Mouse (Mus musculus) kidney, adult 9 months (tissue): ENCODE data around the gene Por.
A peak's percentile ranks its signal among the peaks of the same experiment; 100 is the strongest.

Experiments
- DNase-seq: peaks from one replicate; pipeline ENCODE4 v3.0.0; 2022

Gene Por

GRCm38 (mm10) chr5:135703431-135703830, 33.6 kb downstream of the Por start:
- no peak for DNase-seq

DNA sequence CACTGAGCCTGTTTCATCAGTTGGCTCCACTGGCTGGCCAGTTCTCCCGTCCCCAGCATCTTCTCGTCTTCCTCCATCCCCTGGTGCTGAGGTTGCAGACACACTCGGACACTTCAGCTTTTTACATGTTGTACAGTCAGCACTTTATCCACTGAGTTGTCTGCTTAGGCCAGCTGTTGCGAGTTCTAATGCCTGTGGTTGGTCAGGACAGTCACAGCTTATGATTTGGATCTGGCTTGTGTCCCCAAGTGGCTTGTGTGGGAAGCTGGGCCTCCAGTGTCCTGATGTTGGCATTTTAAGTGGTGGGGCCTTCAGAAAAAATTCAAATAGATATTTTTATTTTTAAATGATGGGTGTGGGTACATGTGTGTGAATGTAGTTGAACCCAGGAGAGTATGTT, 35.5 kb downstream of the Por start:
- no peak for DNase-seq

GRCm38 (mm10) chr5:135707039-135707438, 37.2 kb downstream of the Por start:
- DNase-seq, result peak; percentile 51

DNA sequence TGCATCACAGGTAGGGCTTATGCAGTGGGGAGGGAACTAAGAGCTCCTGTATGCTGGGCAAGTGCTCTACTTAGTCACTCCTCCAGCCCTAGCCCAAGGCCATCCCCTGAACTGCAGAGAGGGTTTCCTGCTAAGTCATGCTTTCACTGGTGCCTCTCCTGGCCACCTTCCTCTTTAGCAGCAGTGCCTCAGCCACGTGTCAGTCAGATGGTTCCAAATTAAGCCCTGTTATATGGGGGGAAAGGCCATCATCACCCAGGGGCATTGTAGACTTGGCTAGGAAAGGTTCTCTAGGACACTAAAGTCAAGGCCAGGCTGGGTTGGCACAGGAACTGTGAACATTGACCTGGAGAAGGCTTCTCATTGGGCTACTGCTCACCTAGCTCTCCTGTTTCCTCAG, 38.0 kb downstream of the Por start:
- DNase-seq, result peak; percentile 97

GRCm38 (mm10) chr5:135709716-135710115, 39.9 kb downstream of the Por start:
- no peak for DNase-seq

GRCm38 (mm10) chr5:135710599-135711214, 40.9 kb downstream of the Por start:
- peak; percentile 41 for DNase-seq

DNA sequence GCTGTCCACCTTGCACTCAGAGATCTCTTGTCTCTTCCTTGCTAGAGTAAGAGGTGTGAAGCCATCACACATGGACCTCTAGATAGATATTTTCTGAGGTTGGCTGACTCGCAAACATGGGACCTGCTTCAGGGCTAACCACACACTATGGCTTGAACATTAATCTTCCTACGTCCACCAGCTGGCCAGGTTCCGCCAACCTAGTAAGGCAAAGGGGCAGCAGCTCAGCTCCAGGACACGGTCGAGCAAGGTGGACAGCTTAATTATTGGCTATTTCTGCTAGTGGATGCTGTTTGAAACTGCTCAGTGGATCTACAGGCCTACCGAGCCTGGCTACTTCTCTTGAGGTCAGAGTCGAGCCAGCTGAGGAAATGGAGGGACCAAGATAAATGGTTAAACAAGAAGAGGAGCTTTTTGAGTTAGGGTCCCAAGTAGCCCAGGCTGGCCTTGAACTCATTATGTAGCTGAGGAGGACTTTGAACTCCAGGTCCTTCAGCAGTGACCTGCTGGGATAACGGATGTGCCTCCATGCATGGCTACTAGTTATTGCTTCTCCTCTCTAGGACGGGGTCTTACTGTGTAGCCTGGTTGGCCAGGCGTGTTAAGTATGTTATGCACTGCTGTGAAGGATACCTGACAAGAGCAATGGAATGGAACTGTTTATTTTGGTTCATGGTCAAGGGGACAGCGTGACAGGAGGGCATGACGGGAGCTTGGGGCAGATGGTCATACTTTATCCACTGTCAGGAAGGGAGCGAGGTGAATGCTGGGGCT, 41.9 kb downstream of the Por start:
- DNase-seq, result peak; percentile 91

GRCm38 (mm10) chr5:135712803-135713202, 43.0 kb downstream of the Por start:
- no peak for DNase-seq

- peak; percentile 82 for DNase-seq
Measured at GRCm38 (mm10) chr5:135713441-135714218, 43.8 kb downstream of the Por start.

DNA sequence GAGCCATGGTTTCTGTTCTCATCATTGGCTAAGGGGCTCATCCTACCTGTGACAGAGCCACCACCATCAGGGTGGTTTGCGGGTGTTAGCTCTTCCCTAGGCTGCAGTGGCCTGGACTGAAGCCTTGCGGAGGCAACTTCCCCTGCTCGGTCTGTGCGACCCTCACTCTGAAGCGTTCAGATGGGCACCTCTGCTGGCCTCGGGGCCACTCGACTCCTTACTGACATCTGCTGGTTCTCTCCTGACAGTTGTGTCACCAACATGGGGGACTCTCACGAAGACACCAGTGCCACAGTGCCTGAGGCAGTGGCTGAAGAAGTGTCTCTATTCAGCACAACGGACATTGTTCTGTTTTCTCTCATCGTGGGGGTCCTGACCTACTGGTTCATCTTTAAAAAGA, 45.8 kb downstream of the Por start:
- DNase-seq, result no peak

DNA sequence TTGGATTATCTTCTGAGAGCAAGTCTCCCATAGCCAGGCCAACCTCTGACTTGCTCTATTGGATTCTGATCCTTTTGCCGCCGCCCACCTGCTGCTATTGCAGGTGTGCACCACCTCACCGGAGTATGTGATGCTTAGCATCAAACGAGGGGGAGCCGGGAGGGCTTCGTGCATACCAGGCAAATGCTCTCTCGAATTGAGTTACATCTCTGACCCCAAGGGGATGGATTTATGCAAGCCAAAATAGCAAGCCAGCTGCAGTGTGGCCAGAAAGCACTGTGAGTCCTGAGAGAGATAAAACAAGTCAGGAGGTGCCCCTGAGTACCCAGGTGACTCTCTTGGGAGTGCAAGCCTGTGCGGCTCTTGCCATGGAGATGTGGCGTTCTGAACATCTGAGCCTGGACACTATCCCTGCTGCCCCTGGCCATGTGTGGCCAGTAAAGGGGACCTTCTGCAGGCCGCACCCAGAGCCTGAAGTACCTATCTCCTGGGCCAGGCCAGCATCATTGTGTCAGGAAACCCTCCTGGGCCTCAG, 49.8 kb downstream of the Por start:
- DNase-seq, result no peak

DNA sequence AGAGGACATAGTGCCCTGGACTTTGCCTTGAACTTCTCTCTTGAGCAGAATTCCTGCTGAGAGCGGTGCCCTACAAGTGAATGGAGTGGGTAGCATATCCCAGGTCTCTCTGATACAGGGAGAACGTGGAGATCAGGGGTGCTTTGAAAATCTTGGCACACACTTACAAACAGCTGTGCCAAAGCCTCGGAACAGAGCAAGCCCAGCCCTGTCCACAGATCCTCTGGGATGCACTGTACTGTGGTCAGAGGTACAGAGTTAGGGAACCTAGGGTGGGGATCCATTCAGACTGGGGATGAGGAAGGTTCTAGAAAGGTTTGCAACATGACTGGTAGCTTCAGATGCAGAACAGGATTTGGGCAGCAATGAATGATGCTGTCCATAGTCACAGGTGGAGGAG, 50.3 kb downstream of the Por start:
- peak; percentile 39 for DNase-seq

DNA sequence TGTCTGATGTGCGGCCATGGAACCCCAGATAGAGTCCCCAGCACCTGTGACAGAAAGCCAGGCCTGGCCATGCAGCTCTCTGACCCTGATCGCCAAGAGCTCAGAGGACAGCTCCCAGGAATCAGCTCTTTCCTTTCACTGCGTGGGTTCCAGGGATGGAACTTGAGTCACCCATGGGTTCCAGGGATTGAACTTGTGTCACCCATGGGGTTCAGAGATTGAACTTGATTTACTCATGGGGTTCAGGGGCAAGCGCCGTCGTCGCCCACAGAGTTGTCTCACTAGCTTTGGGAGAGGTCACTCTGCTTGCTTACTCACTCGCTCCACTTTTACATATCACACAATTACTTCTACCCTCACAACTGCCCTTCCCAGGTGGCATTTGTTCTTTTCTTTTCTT, 51.2 kb downstream of the Por start:
- no peak for DNase-seq

- DNase-seq, result peak; percentile 59
Measured at GRCm38 (mm10) chr5:135722121-135722520, 52.3 kb downstream of the Por start.

- peak; percentile 78 for DNase-seq
Measured at GRCm38 (mm10) chr5:135723165-135723751, 53.4 kb downstream of the Por start.

GRCm38 (mm10) chr5:135724536-135725322, 54.9 kb downstream of the Por start:
- DNase-seq, result no peak

DNA sequence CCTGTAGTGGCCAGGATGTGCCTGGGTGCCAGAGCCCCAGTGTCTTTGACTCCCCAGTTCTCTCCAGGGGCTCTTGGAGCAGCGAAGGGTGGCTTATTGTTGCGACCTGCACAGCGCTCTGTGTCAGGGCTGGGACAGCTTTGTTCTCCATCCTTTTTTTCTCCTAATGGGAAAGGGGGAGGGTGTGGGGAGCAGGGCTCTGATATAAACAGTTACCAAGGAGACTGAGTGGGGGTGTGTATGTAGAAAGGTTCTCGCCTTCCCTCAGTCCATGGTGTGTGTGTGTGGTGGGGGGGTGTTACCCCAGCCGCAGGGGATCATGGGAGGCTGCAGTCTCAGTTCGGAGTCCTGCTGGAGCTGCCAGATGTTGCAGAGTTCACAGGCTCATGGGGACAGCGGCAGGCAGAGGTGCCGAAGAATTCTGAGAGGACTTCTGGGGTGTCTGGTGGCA, 55.6 kb downstream of the Por start:
- DNase-seq, result no peak

DNA sequence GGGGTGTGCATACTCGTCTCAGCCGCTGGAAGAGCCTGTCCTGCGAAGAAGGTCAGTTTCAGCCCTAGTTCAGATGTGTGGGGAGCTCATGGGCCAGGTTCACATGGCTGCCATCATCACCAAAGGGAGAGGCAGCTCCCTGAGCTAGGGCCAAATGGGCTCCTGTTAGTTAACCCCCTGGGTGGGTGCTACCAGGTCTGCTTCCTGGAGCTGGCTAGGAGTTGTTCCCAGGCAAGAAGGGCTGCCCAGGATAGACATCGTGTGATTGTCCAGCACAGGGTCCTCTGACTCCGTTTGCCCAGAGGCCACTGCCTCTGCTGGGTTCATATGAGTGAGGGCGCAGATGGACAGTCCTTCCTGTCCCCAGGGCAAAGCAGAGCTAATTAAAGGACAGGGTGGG, 56.2 kb downstream of the Por start:
- DNase-seq, result no peak

- DNase-seq, result peak; percentile 62
Measured at GRCm38 (mm10) chr5:135726641-135727346, 57.0 kb downstream of the Por start.

GRCm38 (mm10) chr5:135727871-135728270, 58.0 kb downstream of the Por start:
- DNase-seq, result no peak

DNA sequence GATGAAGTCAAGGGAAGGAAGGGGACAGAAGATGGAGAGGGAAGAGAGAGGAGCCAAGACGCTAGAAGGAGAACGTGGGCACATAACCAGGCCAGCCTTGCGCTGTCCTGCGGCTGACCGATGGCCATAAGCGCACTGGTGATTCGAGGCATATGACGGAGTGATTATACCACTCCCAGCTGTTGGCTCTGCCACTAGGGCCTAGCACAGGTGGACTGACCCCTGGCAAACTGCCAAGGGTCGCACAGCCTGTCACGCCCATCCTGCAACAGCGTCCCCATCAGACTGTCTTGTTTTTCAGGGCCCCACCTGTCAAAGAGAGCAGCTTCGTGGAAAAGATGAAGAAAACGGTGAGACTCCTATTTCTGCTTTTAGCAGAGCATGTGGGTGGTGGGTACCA, 58.5 kb downstream of the Por start:
- no peak for DNase-seq

DNA sequence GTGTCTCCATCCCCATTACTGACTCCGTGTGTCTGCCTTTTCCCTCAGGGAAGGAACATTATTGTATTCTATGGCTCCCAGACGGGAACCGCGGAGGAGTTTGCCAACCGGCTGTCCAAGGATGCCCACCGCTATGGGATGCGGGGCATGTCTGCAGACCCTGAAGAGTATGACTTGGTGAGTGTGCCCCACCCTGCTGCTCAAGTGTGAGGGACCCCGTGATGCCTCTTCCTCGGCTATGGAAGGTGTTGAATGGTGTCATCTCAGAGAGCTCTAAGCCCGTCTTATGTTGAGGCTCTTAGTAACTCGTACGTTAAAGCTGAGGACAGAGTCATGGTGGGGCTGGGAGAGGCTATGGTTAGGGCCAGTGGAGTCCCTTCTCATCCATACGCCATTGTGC, 59.5 kb downstream of the Por start:
- DNase-seq, result no peak
